Mouse (Mus musculus): ENCODE results near the gene Gper1. TPM values are rescaled to one million over a fixed set of nuclear protein-coding genes. Genes with fewer than 3 reads are reported as not detected.
"Not testable (repeated sequence)": the region's sequence is repeated elsewhere in the genome, so short reads cannot be mapped to it uniquely, and the experiment has no call there.

The Gper1 gene
- polyA plus RNA-seq, 1 experiment: 2.1 TPM

GRCm38 (mm10) chr5:139386047-139386446 lies 36.9 kb upstream of the Gper1 start:
- Histone ChIP-seq H3K4me1 (replicated peaks; ENCODE audit: control insufficient read depth, insufficient read depth, low read length) (peaks cover 37% of the 10 kb centered on the region), H3K4me3 (ENCODE audit: control insufficient read depth, insufficient read depth, low read length) (no peak overlapping the region), H3K27ac (ENCODE audit: control insufficient read depth, insufficient read depth, low read length) (no peak overlapping the region), H3K27me3 (ENCODE audit: control insufficient read depth, insufficient read depth, low read length) (no peaks in the 10 kb centered on the region), H3K36me3 (ENCODE audit: control insufficient read depth, insufficient read depth, low read length) (no peaks in the 10 kb centered on the region)
- WGBS: 95% methylated on average over 5 of the region's 5 CpGs
- no peak for DNase-seq
- TF ChIP-seq POLR2A (IDR thresholded peaks at IDR 0.05; ENCODE audit: control insufficient read depth, extremely low read depth, insufficient read depth, low read length, poor library complexity) (no peak), CTCF (IDR thresholded peaks at IDR 0.05; ENCODE audit: borderline replicate concordance, control insufficient read depth, extremely low read depth, insufficient read depth, low read length, poor library complexity) (no peak)

- Histone ChIP-seq H3K4me1 (replicated peaks; ENCODE audit: control insufficient read depth, insufficient read depth, low read length) (peaks cover 27% of the 10 kb centered on the region), H3K27me3 (ENCODE audit: control insufficient read depth, insufficient read depth, low read length) (no peaks in the 10 kb centered on the region), H3K4me3 (ENCODE audit: control insufficient read depth, insufficient read depth, low read length) (no peak overlapping the region), H3K36me3 (ENCODE audit: control insufficient read depth, insufficient read depth, low read length) (no peaks in the 10 kb centered on the region), H3K27ac (ENCODE audit: control insufficient read depth, insufficient read depth, low read length) (no peak overlapping the region)
- 89% methylated on average over 10 of the region's 10 CpGs for WGBS
- DNase-seq: no peak
- TF ChIP-seq POLR2A (IDR thresholded peaks at IDR 0.05; ENCODE audit: control insufficient read depth, extremely low read depth, insufficient read depth, low read length, poor library complexity) (no peak), CTCF (IDR thresholded peaks at IDR 0.05; ENCODE audit: borderline replicate concordance, control insufficient read depth, extremely low read depth, insufficient read depth, low read length, poor library complexity) (no peak)
Measured at GRCm38 (mm10) chr5:139387329-139388194, 35.4 kb upstream of the Gper1 start.

- Histone ChIP-seq H3K36me3 (ENCODE audit: control insufficient read depth, insufficient read depth, low read length) (peaks cover under 1% of the 10 kb centered on the region; the same call in 1 of the 2 replicates), H3K4me1 (replicated peaks; ENCODE audit: control insufficient read depth, insufficient read depth, low read length) (peaks cover 21% of the 10 kb centered on the region), H3K4me3 (ENCODE audit: control insufficient read depth, insufficient read depth, low read length) (no peak overlapping the region), H3K27ac (ENCODE audit: control insufficient read depth, insufficient read depth, low read length) (no peak overlapping the region), H3K27me3 (ENCODE audit: control insufficient read depth, insufficient read depth, low read length) (no peaks in the 10 kb centered on the region)
- no peak for DNase-seq
- WGBS: 82% methylated on average over 4 of the region's 4 CpGs
- TF ChIP-seq CTCF (IDR thresholded peaks at IDR 0.05; ENCODE audit: borderline replicate concordance, control insufficient read depth, extremely low read depth, insufficient read depth, low read length, poor library complexity) (no peak), POLR2A (IDR thresholded peaks at IDR 0.05; ENCODE audit: control insufficient read depth, extremely low read depth, insufficient read depth, low read length, poor library complexity) (no peak)
Measured at GRCm38 (mm10) chr5:139388195-139388570, 34.8 kb upstream of the Gper1 start.

GRCm38 (mm10) chr5:139388694-139389675 lies 34.0 kb upstream of the Gper1 start:
- peaks cover 4% of the 10 kb centered on the region; the same call in 1 of the 2 replicates for H3K36me3 ChIP-seq (ENCODE audit: control insufficient read depth, insufficient read depth, low read length)
- H3K27me3 ChIP-seq (ENCODE audit: control insufficient read depth, insufficient read depth, low read length): no peaks in the 10 kb centered on the region
- H3K4me1 ChIP-seq (replicated peaks; ENCODE audit: control insufficient read depth, insufficient read depth, low read length): peaks cover 14% of the 10 kb centered on the region
- whole genome bisulfite sequencing: 93% methylated on average over 17 of the region's 17 CpGs
- no peak overlapping the region for H3K4me3 ChIP-seq (ENCODE audit: control insufficient read depth, insufficient read depth, low read length)
- H3K27ac ChIP-seq (ENCODE audit: control insufficient read depth, insufficient read depth, low read length): no peak overlapping the region
- TF ChIP-seq POLR2A (IDR thresholded peaks at IDR 0.05; ENCODE audit: control insufficient read depth, extremely low read depth, insufficient read depth, low read length, poor library complexity): no peak
- no peak for TF ChIP-seq CTCF (IDR thresholded peaks at IDR 0.05; ENCODE audit: borderline replicate concordance, control insufficient read depth, extremely low read depth, insufficient read depth, low read length, poor library complexity)
- no peak for DNase-seq

GRCm38 (mm10) chr5:139389676-139390061 lies 33.3 kb upstream of the Gper1 start:
- Histone ChIP-seq H3K4me3 (ENCODE audit: control insufficient read depth, insufficient read depth, low read length) (no peak overlapping the region), H3K27me3 (ENCODE audit: control insufficient read depth, insufficient read depth, low read length) (no peaks in the 10 kb centered on the region), H3K4me1 (replicated peaks; ENCODE audit: control insufficient read depth, insufficient read depth, low read length) (peaks cover 15% of the 10 kb centered on the region), H3K27ac (ENCODE audit: control insufficient read depth, insufficient read depth, low read length) (no peak overlapping the region), H3K36me3 (ENCODE audit: control insufficient read depth, insufficient read depth, low read length) (peaks cover 4% of the 10 kb centered on the region; the same call in 1 of the 2 replicates)
- WGBS: 84% methylated on average over 6 of the region's 6 CpGs
- no peak for DNase-seq
- no peak for TF ChIP-seq CTCF (IDR thresholded peaks at IDR 0.05; ENCODE audit: borderline replicate concordance, control insufficient read depth, extremely low read depth, insufficient read depth, low read length, poor library complexity)
- TF ChIP-seq POLR2A (IDR thresholded peaks at IDR 0.05; ENCODE audit: control insufficient read depth, extremely low read depth, insufficient read depth, low read length, poor library complexity): no peak

GRCm38 (mm10) chr5:139390324-139391119 lies 32.4 kb upstream of the Gper1 start:
- WGBS: 97% methylated on average over 5 of the region's 5 CpGs
- H3K27ac ChIP-seq (ENCODE audit: control insufficient read depth, insufficient read depth, low read length); H3K27me3 ChIP-seq (ENCODE audit: control insufficient read depth, insufficient read depth, low read length); H3K4me3 ChIP-seq (ENCODE audit: control insufficient read depth, insufficient read depth, low read length); H3K36me3 ChIP-seq (ENCODE audit: control insufficient read depth, insufficient read depth, low read length); DNase-seq: not testable (repeated sequence)
- peaks cover 21% of the 10 kb centered on the region for H3K4me1 ChIP-seq (replicated peaks; ENCODE audit: control insufficient read depth, insufficient read depth, low read length)
